Mouse (Mus musculus): ENCODE measurements around the gene Agtr1a.

DNA sequence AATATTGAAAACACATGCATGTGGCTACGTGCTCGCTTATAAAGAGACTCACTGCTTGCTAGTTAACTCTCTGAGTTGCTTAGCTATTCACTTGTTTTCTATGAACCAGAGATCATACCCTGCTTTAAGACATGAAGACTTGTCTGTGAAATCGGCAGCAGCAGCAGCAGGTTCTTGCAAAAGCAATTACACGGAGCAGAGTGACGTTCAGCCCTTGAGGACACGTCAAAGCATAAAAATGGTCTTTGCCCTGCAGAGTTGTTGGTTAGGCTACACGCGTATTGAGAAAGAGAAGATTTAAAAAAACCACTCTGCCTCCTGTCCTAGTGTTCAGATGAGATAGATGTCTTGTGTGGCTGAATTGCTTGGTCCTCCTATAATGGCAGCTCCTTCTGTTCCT, 3.7 kb downstream of the Agtr1a start:
- TF ChIP-seq GATA1 (IDR thresholded peaks at IDR 0.05; ENCODE audit: low read length) (no peak), TAL1 (IDR thresholded peaks at IDR 0.05; ENCODE audit: low read length) (no peak)
